Mouse (Mus musculus): ENCODE data around the gene C77080.

DNA sequence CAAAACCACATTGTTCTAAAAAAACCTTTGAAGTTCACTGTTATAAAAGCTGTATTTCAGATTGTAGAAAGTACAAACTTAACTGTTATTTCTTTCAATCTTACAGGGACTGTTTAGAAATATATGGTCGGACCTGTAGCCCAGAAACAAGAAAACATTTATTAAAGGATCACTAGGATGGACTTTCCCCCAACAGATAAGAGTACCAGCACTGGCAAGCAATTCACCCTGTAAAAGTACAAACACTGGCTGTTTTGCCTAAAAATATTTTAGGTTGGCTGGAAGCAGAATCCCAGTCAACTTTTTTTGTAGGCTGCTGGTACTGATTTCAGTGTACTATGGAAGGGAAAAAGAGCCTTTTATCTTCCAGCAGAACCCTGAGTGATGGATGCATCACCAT is 46.7 kb upstream of the C77080 start:
- no peak for TF ChIP-seq CTCF (IDR thresholded peaks at IDR 0.05)
- TF ChIP-seq EP300 (IDR thresholded peaks at IDR 0.05) = no peak
